8 mouse cellular contexts compared by ENCODE assay signal in the genomic region with DNA sequence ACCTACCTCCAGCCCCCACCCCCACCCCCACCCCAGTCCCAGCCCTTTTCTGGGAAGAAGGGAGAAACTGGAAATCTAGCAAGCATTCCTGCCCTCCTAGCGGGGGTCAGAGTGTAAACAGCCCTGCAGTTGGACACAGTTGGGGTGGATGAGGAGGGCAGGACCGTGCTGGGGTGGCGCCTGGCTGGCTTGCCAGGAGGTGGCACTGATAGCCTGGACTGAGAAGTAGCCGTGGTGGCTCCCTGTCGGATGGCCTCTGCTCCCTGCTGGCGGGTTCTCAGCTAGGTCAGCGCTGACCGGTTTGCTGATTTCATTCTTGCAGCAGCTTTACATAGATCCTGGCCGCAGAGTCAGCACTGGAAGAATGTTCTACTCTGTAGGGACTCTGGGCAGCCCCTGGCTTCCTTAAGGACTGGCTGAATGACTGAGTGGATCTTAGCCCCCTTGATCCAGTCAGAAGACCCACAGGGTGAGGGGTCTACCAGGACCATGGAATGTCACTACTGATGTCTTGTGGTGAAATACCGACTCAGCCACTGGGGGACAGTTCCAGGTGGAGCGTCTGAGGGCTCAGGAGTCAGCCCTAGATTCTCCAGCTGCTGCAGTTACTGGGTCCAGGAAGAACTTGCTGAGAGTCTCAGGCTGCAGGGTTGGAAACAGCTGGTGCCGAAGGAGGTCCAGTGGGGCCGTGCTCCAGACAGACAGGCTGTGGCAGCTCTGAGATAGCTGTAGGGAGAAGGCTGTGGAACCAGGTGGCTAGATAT. TPM values are rescaled to one million over a fixed set of nuclear protein-coding genes. Genes with fewer than 3 reads are reported as not detected.
A peak's percentile ranks its signal among the peaks of the same experiment; 100 is the strongest.
DNase-seq lines count a peak whose midpoint lies in the region; TF ChIP-seq lines count a peak whose summit lies in the region.
"Had no signal": no experiment of that assay in that cellular context is flagged by ENCODE, and none has a peak within 500 bp of the region (broad histone marks: within the 10 kb centered on the region; RNA-seq: fewer than 3 reads in every experiment).

No protein-coding gene starts in this region.

- no peaks in the 10 kb centered on the region for H3K27me3 ChIP-seq in E14TG2a.4 (ENCODE audit: insufficient read depth, low read length)
- peaks cover 69% of the 10 kb centered on the region for H3K27me3 ChIP-seq in limb, embryonic 10.5 days (ENCODE audit: low read depth, poor library complexity, severe bottlenecking)
- H3K27me3 ChIP-seq in small intestine, adult 2 months (ENCODE audit: control insufficient read depth, insufficient read depth, low read length) = peaks cover 3% of the 10 kb centered on the region; the same call in 1 of the 2 replicates

- H3K4me3 ChIP-seq in E14TG2a.4 (replicated peaks; ENCODE audit: low read length) = peak overlapping the region; percentile 67
- peak overlapping the region; percentile 49; the same call in 1 of the 2 replicates for H3K4me3 ChIP-seq in limb, embryonic 10.5 days
- H3K4me3 ChIP-seq in small intestine, adult 2 months (ENCODE audit: low read depth, low read length) = no peak overlapping the region

- H3K4me1 ChIP-seq in E14TG2a.4 (replicated peaks; ENCODE audit: low read depth, low read length) = peaks cover 95% of the 10 kb centered on the region
- H3K4me1 ChIP-seq in limb, embryonic 10.5 days = peaks cover 46% of the 10 kb centered on the region
- peaks cover 23% of the 10 kb centered on the region for H3K4me1 ChIP-seq in small intestine, adult 2 months (ENCODE audit: control insufficient read depth, insufficient read depth, insufficient read length, low read length)

- H3K27ac ChIP-seq in limb, embryonic 10.5 days = peak overlapping the region; percentile 83
- 0 out of 2 replicates have a peak overlapping the region, but pooled peaks have one; percentile 8 for H3K27ac ChIP-seq in small intestine, adult 2 months (ENCODE audit: insufficient read depth, low read depth, low read length)

- peak; percentile 23 for DNase-seq in 416B (ENCODE audit: low read depth)
- DNase-seq in gastrocnemius, postnatal 14 days = peak; percentile 79
- no peak for DNase-seq in limb, embryonic 10.5 days (ENCODE audit: low spot score)
- no peak for DNase-seq in layer of hippocampus, adult 8-10 months (ENCODE audit: low spot score in 2 of 2)
- no peak for DNase-seq in right cerebral cortex, postnatal 4 days

- H3K36me3 ChIP-seq in E14TG2a.4 (ENCODE audit: insufficient read depth, low read length) = 0 out of 2 replicates have a peak, but pooled peaks cover 15% of the 10 kb centered on the region
- no peaks in the 10 kb centered on the region for H3K36me3 ChIP-seq in limb, embryonic 10.5 days
- no peaks in the 10 kb centered on the region for H3K36me3 ChIP-seq in small intestine, adult 2 months (ENCODE audit: control insufficient read depth, insufficient read depth, low read length)

- TF ChIP-seq CTCF in E14TG2a.4 (conservative IDR thresholded peaks at IDR 0.05; ENCODE audit: low read length) = no peak
- peak; percentile 26 for TF ChIP-seq CTCF in small intestine, adult 2 months (IDR thresholded peaks at IDR 0.05; ENCODE audit: extremely low read depth, insufficient read length, insufficient replicate concordance, low read depth, low read length)

- 20% methylated on average over 13 of the region's 13 CpGs for WGBS in limb, embryonic 10.5 days
- WGBS in small intestine, adult 2 months = 56% methylated on average over 13 of the region's 13 CpGs

- intact Hi-C loops in gastrocnemius, postnatal 14 days (cut with DNase I; ENCODE audit: low total_unique reads) = no loop called here

- TF ChIP-seq POLR2A in small intestine, adult 2 months (IDR thresholded peaks at IDR 0.05; ENCODE audit: low read depth, low read length) = no peak

- peaks cover 15% of the 10 kb centered on the region for H3K9me3 ChIP-seq in E14TG2a.4 (ENCODE audit: low read length)
- H3K9me3 ChIP-seq in limb, embryonic 10.5 days (replicated peaks) = no peaks in the 10 kb centered on the region

RNA-seq across cellular contexts. Expression of a gene that starts 17.4 kb away (rescaled TPM):
- 1 to 10 TPM; 5.8 to 7.5 TPM for total RNA-seq in gastrocnemius, postnatal 14 days (2021)
- 2.4 and 3.3 TPM in 2 replicates for polyA plus RNA-seq in limb, embryonic 10.5 days (2016; fragmentation: Nextera tagmentation; extraction: Ambion mirVana)
- polyA plus RNA-seq in small intestine, adult 2 months (2012; rRNA removed) = 25.8 and 27.7 TPM in 2 replicates
- 1 to 10 TPM; 3.1 to 5.9 (median 5.6) TPM for total RNA-seq in layer of hippocampus, adult 8-10 months (2022)

RNA-seq across cellular contexts. Expression of a gene that starts 30.1 kb away (rescaled TPM):
- total RNA-seq in gastrocnemius, postnatal 14 days (2021) = not detected
- polyA plus RNA-seq in limb, embryonic 10.5 days (2016; fragmentation: Nextera tagmentation; extraction: Ambion mirVana) = not detected in 2 replicates
- 0.11 TPM in 1 of 2 replicates, not detected in the other for polyA plus RNA-seq in small intestine, adult 2 months (2012; rRNA removed)
- total RNA-seq in layer of hippocampus, adult 8-10 months (2022) = under 1 TPM in 1 of 4 experiments, not detected in 3; 0.24 TPM
- total RNA-seq: common myeloid progenitor, adult 5-6 weeks had no signal

RNA-seq across cellular contexts. Expression of a gene that starts 41.6 kb away (rescaled TPM):
- total RNA-seq in gastrocnemius, postnatal 14 days (2021) = 1 to 10 TPM; 4.2 TPM
- polyA plus RNA-seq in limb, embryonic 10.5 days (2016; fragmentation: Nextera tagmentation; extraction: Ambion mirVana) = 395 and 434 TPM in 2 replicates
- 4.3 and 9.5 TPM in 2 replicates for polyA plus RNA-seq in small intestine, adult 2 months (2012; rRNA removed)
- total RNA-seq in layer of hippocampus, adult 8-10 months (2022) = 1 to 10 TPM in 2 of 4 experiments, under 1 TPM in 2; 0.12 to 1.6 (median 0.86) TPM

Comparison
In these comparisons a context has a peak if more than half of its experiments do, and no peak if none do; other contexts are left out.
1. DNase-seq: peak in 416B (single experiment) and gastrocnemius, postnatal 14 days (single experiment); none in limb, embryonic 10.5 days (single experiment), layer of hippocampus, adult 8-10 months (0 of 2) and right cerebral cortex, postnatal 4 days (single experiment).